Mouse (Mus musculus) lung, adult 2 months (tissue): ENCODE measurements around the gene Postn.

ENCODE experiments used
- CTCF ChIP-seq: fragments of 200-500 bp; IDR thresholded peaks from 2 replicates; pipeline ENCODE4 v1.5.1; 2011; ENCODE audit warnings: mild to moderate bottlenecking, low read length, control low read depth; ENCODE audit not compliant: insufficient read depth
- POLR2A ChIP-seq: fragments of 200-500 bp; IDR thresholded peaks from 2 replicates; pipeline ENCODE4 v1.6.1; 2011; ENCODE audit warnings: low read depth, mild to moderate bottlenecking, control low read depth, low read length, borderline replicate concordance; ENCODE audit errors: extremely low read depth

- TF ChIP-seq POLR2A = no peak
- TF ChIP-seq CTCF = no peak
Observed at GRCm38 (mm10) chr3:54411052-54411451, 50.1 kb downstream of the Postn start.
